Mouse (Mus musculus): ENCODE results near the gene Ccdc65. TPM values are rescaled to one million over a fixed set of nuclear protein-coding genes. Genes with fewer than 3 reads are reported as not detected.

Gene Ccdc65
- polyA plus RNA-seq (2014; fragmentation: Illumina TruSeq; extraction: RNeasy Lipid Tissue Mini Kit (QIAGEN cat#74804); ENCODE audit: low read depth, low replicate concordance), result 127 TPM

GRCm38 (mm10) chr15:98707766-98708372, at the start of gene Ccdc65:
Gene Ccdc65, plus strand, starts transcription at chr15:98708207.

DNA sequence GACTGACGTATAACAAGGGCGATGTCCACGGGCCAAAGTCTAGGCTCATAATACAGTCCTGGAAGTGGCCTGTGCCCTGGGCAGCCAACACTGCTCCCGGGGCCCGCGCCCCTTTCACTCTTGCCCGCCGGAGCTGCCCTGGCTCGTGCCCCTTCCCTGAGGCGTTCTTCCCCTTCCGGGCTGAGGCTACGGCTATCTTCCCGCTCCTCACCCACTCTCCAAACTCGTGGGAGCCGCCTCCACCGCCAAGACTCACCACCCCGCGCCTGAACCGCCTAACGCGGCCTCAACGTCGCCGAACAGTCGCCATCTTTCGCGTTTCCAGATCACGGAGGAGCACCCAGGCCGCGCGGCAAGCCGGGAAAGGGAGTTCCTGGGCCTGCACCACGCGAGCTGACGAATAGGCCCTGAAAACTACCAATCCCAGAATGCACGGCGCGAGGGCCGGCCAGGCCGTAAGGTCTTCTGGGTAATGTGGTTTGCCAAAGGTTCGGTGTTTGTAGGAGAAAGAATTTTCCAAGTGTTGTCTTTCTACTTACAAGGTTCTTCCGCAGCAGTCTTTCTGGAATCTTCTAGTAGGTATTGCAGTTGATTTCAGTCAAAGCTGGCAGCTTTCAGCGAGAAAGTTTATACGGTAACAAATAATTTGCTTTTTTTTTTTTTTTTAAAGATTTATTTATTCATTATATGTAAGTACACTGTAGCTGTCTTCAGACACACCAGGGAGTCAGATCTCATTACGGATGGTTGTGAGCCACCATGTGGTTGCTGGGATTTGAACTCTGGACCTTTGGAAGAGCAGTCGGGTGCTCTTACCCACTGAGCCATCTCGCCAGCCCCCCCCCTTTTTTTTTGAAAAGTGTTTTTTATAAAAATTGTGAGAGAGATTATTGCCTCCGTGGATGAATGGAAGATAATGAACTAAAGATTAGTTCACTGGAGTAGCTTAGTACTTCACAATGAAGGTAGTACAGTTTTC, 45.2 kb upstream of the Ccdc65 start, which contains the start of gene Ddx23:
TSS of gene Ddx23 (minus strand) at position 328 of the 979 bp plus-strand sequence.

DNA sequence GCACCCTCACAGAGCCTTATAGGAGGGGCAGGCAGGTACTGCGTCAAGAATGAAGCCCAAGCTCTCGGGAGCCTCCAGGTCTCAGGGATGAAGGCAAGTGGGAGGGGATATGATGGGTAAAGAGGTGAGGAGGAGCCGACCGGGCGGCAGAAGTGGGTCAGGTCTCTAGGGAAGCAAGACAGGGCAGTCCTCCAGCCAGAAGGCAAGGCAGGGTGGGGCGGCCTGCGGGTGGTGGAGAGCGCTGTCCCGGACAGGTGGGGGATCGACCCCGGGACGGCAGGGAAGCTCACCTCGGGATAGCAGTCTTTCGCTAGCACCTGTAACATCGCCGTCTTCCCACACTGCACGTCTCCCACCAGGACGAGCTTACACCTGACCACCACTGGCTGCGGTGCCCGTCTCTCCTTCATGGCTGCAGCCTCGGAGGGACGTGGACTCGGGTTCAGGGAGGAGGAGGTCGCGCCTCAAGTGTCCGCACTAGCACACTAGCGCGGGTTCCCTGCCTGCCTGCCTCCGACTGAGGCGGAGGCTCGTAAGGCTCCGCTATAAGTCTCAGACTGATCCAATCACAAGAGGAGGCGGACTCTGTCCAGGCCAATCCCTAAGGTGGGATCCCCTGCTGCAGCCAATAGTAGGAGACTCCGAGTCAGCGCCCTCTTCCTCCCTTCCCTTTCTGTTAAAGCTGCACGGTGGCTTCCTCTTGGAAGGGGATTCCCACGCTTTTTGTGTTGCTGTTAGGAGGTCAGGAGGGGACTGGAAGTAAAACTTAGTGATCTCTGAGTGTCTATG, 30.9 kb upstream of the Ccdc65 start, which contains the start of gene Rnd1:
TSS of gene Rnd1 (minus strand) at position 522 of the 789 bp plus-strand sequence.

DNA sequence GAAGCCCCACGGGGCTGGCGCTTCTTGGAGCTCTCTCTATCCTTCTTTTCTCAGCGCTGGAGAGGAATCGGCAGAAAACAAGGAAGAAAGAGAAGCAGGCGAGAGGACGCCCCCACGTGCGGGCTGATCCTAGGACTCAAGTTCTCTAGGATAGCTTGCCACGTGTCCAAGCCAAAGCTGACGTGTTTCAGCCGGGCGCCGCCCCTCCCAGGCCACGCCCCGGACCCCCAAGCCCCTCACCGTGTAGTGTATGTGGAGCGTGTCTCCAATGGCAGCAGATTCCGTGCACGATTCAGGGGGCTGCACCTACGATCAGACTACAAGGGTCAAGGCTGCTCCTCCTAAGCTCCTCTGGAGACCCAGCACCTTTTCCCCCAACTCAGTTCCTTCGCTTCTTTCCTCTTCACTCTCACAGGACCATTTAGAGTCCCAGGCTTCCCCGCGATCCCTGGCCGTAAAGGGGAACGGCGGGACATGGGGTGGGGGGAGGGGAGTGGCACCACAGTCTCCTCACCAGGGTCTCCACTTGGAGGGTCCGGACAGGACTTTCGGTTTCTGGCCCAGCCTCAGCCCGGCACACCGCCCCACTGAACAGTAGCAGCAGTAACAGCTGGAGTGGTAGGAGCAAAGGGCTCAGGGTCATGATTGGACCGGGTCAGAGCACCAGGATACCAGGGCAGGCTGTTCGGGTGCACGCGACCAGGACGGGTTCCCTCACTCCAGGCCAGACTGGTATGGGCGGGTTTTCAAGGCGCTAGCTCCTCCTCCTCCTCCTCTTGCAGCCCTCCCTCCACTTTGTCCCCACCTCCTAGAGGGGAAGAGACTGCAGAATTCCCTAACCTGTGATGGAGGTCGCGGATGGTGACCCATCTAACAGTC, 19.7 kb downstream of the Ccdc65 start, which contains the start of gene Fkbp11:
TSS of gene Fkbp11 (minus strand) at position 756 of the 879 bp plus-strand sequence.

DNA sequence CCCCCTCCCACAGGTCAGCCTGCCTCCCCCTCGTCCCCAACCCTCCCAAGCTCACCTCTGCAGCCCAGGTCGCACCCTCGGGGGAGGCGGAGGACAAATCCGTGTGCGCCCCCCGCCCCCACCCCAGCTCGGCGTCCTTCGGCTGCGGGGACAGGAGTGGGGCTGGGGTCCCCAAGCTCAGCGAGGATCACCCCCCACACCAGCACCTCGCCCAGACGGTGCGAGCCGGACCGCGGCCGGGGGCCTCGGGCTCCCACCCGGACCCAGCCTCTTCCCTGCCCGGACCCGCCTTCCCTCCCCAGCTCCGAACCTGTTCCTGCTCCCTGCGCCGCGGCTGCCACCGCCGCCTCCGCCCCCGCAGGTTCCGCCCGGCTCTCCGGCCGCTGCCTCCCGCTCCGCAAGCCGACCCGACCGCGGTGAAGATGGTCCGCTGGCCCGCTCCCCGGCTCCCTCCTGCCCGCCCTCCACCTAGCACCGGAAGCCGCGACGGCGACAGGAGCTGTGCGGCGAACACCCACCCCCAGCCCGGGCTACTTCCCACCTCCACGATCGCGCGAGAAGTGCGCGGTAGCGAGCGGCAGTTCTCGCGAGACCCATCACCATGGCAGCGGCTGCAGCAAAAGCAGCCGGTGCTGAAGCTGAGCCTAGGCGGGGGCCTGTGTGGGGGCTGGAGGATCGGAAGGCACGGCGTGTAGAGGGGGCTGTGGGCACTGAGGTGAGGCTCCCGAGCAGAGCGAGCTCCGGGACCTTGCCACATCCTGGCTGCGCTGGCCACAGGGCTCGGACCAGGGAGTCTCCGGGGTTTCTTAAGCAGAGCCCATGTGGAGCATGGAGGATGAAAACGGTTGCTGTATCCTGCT, 54.9 kb downstream of the Ccdc65 start, which contains the start of gene Arf3:
TSS of gene Arf3 (minus strand) at position 545 of the 860 bp plus-strand sequence.

Other genes starting within 250 kb of the Ccdc65 start
- gene OR5BS1P, start 238.3 kb upstream of the Ccdc65 start, polyA plus RNA-seq (2014; fragmentation: Illumina TruSeq; extraction: RNeasy Lipid Tissue Mini Kit (QIAGEN cat#74804); ENCODE audit: low read depth, low replicate concordance), result not detected
- not detected for gene Lalba, start 225.5 kb upstream of the Ccdc65 start, polyA plus RNA-seq (2014; fragmentation: Illumina TruSeq; extraction: RNeasy Lipid Tissue Mini Kit (QIAGEN cat#74804); ENCODE audit: low read depth, low replicate concordance)
- gene Olfr279, start 215.8 kb upstream of the Ccdc65 start, polyA plus RNA-seq (2014; fragmentation: Illumina TruSeq; extraction: RNeasy Lipid Tissue Mini Kit (QIAGEN cat#74804); ENCODE audit: low read depth, low replicate concordance), result not detected
- 23.9 TPM for gene Kansl2, start 173.9 kb upstream of the Ccdc65 start, polyA plus RNA-seq (2014; fragmentation: Illumina TruSeq; extraction: RNeasy Lipid Tissue Mini Kit (QIAGEN cat#74804); ENCODE audit: low read depth, low replicate concordance)
- gene Ccnt1, start 137.3 kb upstream of the Ccdc65 start, polyA plus RNA-seq (2014; fragmentation: Illumina TruSeq; extraction: RNeasy Lipid Tissue Mini Kit (QIAGEN cat#74804); ENCODE audit: low read depth, low replicate concordance), result 50.1 TPM
- gene 4930415O20Rik, start 137.2 kb upstream of the Ccdc65 start, polyA plus RNA-seq (2014; fragmentation: Illumina TruSeq; extraction: RNeasy Lipid Tissue Mini Kit (QIAGEN cat#74804); ENCODE audit: low read depth, low replicate concordance), result 141 TPM
- gene Adcy6, start 98.1 kb upstream of the Ccdc65 start, polyA plus RNA-seq (2014; fragmentation: Illumina TruSeq; extraction: RNeasy Lipid Tissue Mini Kit (QIAGEN cat#74804); ENCODE audit: low read depth, low replicate concordance), result 1.2 TPM
- gene Cacnb3, start 77.4 kb upstream of the Ccdc65 start, polyA plus RNA-seq (2014; fragmentation: Illumina TruSeq; extraction: RNeasy Lipid Tissue Mini Kit (QIAGEN cat#74804); ENCODE audit: low read depth, low replicate concordance), result not detected
- 2.1 TPM for gene Ddx23, start 45.3 kb upstream of the Ccdc65 start, polyA plus RNA-seq (2014; fragmentation: Illumina TruSeq; extraction: RNeasy Lipid Tissue Mini Kit (QIAGEN cat#74804); ENCODE audit: low read depth, low replicate concordance)
- not detected for gene Rnd1, start 30.7 kb upstream of the Ccdc65 start, polyA plus RNA-seq (2014; fragmentation: Illumina TruSeq; extraction: RNeasy Lipid Tissue Mini Kit (QIAGEN cat#74804); ENCODE audit: low read depth, low replicate concordance)
- not detected for gene Fkbp11, start 20.0 kb downstream of the Ccdc65 start, polyA plus RNA-seq (2014; fragmentation: Illumina TruSeq; extraction: RNeasy Lipid Tissue Mini Kit (QIAGEN cat#74804); ENCODE audit: low read depth, low replicate concordance)
- gene Arf3, start 55.0 kb downstream of the Ccdc65 start, polyA plus RNA-seq (2014; fragmentation: Illumina TruSeq; extraction: RNeasy Lipid Tissue Mini Kit (QIAGEN cat#74804); ENCODE audit: low read depth, low replicate concordance), result 19.6 TPM
- gene Wnt10b, start 69.9 kb downstream of the Ccdc65 start, polyA plus RNA-seq (2014; fragmentation: Illumina TruSeq; extraction: RNeasy Lipid Tissue Mini Kit (QIAGEN cat#74804); ENCODE audit: low read depth, low replicate concordance), result 0.20 TPM
- gene Wnt1, start 81.7 kb downstream of the Ccdc65 start, polyA plus RNA-seq (2014; fragmentation: Illumina TruSeq; extraction: RNeasy Lipid Tissue Mini Kit (QIAGEN cat#74804); ENCODE audit: low read depth, low replicate concordance), result not detected
- gene Ddn, start 101.3 kb downstream of the Ccdc65 start, polyA plus RNA-seq (2014; fragmentation: Illumina TruSeq; extraction: RNeasy Lipid Tissue Mini Kit (QIAGEN cat#74804); ENCODE audit: low read depth, low replicate concordance), result not detected
- gene Prkag1, start 123.3 kb downstream of the Ccdc65 start, polyA plus RNA-seq (2014; fragmentation: Illumina TruSeq; extraction: RNeasy Lipid Tissue Mini Kit (QIAGEN cat#74804); ENCODE audit: low read depth, low replicate concordance), result 17.5 TPM
- gene Kmt2d, start 163.0 kb downstream of the Ccdc65 start, polyA plus RNA-seq (2014; fragmentation: Illumina TruSeq; extraction: RNeasy Lipid Tissue Mini Kit (QIAGEN cat#74804); ENCODE audit: low read depth, low replicate concordance), result 2.5 TPM
- gene Rhebl1, start 186.3 kb downstream of the Ccdc65 start, polyA plus RNA-seq (2014; fragmentation: Illumina TruSeq; extraction: RNeasy Lipid Tissue Mini Kit (QIAGEN cat#74804); ENCODE audit: low read depth, low replicate concordance), result 1.7 TPM
- 4.0 TPM for gene Dhh, start 190.3 kb downstream of the Ccdc65 start, polyA plus RNA-seq (2014; fragmentation: Illumina TruSeq; extraction: RNeasy Lipid Tissue Mini Kit (QIAGEN cat#74804); ENCODE audit: low read depth, low replicate concordance)
- gene Lmbr1l, start 210.0 kb downstream of the Ccdc65 start, polyA plus RNA-seq (2014; fragmentation: Illumina TruSeq; extraction: RNeasy Lipid Tissue Mini Kit (QIAGEN cat#74804); ENCODE audit: low read depth, low replicate concordance), result 27.2 TPM
- 17.9 TPM for gene Tuba1b, start 226.4 kb downstream of the Ccdc65 start, polyA plus RNA-seq (2014; fragmentation: Illumina TruSeq; extraction: RNeasy Lipid Tissue Mini Kit (QIAGEN cat#74804); ENCODE audit: low read depth, low replicate concordance)
- not detected for gene Gm49450, start 245.3 kb downstream of the Ccdc65 start, polyA plus RNA-seq (2014; fragmentation: Illumina TruSeq; extraction: RNeasy Lipid Tissue Mini Kit (QIAGEN cat#74804); ENCODE audit: low read depth, low replicate concordance)
- gene Tuba1a, start 245.5 kb downstream of the Ccdc65 start, polyA plus RNA-seq (2014; fragmentation: Illumina TruSeq; extraction: RNeasy Lipid Tissue Mini Kit (QIAGEN cat#74804); ENCODE audit: low read depth, low replicate concordance), result 38.3 TPM